Mouse (Mus musculus) embryonic facial prominence, embryonic 13.5 days (tissue): Measurements from ENCODE around the gene Tomm40. TPM values are rescaled to one million over a fixed set of nuclear protein-coding genes. Genes with fewer than 3 reads are reported as not detected.
A peak's percentile ranks its signal among the peaks of the same experiment; 100 is the strongest.

Experiments used
- ATAC-seq: fragments of 200-750 bp; cut with Nextera tagmentation; 2 replicates; pipeline ENCODE4 v1.8.0; 2017; ENCODE audit warnings: low read depth; ENCODE audit not compliant: insufficient number of reproducible peaks, insufficient read depth, low FRiP score, low TSS enrichment
- H3K27ac ChIP-seq: fragments of 300-500 bp; sonication (generic); 2 replicates; pipeline ENCODE4 v1.5.1; 2015; ENCODE audit warnings: moderate library complexity, mild to moderate bottlenecking, inconsistent platforms
- H3K27me3 ChIP-seq: fragments of 300-500 bp; sonication (generic); 2 replicates; pipeline ENCODE4 v1.6.1; 2015; ENCODE audit warnings: mild to moderate bottlenecking, inconsistent platforms
- H3K36me3 ChIP-seq: fragments of 300-500 bp; sonication (generic); 2 replicates; pipeline ENCODE4 v1.6.1; 2015; ENCODE audit warnings: mild to moderate bottlenecking, inconsistent platforms
- H3K4me1 ChIP-seq: fragments of 300-500 bp; sonication (generic); 2 replicates; pipeline ENCODE4 v1.6.1; 2015; ENCODE audit warnings: inconsistent platforms
- H3K4me2 ChIP-seq: fragments of 300-500 bp; sonication (generic); 2 replicates; pipeline ENCODE4 v1.6.1; 2015; ENCODE audit warnings: moderate library complexity, mild to moderate bottlenecking, inconsistent platforms
- H3K4me3 ChIP-seq: fragments of 300-500 bp; sonication (generic); 2 replicates; pipeline ENCODE4 v1.5.1; 2015; ENCODE audit warnings: mild to moderate bottlenecking, inconsistent platforms
- H3K9ac ChIP-seq: fragments of 300-500 bp; sonication (generic); 2 replicates; pipeline ENCODE4 v1.6.1; 2015; ENCODE audit warnings: mild to moderate bottlenecking, inconsistent platforms
- H3K9me3 ChIP-seq: fragments of 300-500 bp; sonication (generic); 2 replicates; pipeline ENCODE4 v1.6.1; 2016; ENCODE audit warnings: inconsistent platforms
- WGBS: fragments of 180-500 bp; shearing (Covaris S2); methylation state at CpG from one replicate; pipeline ENCODE4 v1.1.7; 2015; ENCODE audit warnings: mixed read lengths; 5-methylcytosine and 5-hydroxymethylcytosine counted together
- polyA plus RNA-seq: library from polyadenylated mRNA; unstranded; fragments of >200 nt; fragmentation: Nextera tagmentation; extraction: Ambion mirVana; gene quantifications from 2 replicates; pipeline ENCODE4 v1.2.1, GENCODE M21; 2015

Tomm40 gene
- polyA plus RNA-seq, 1 experiment from 2014 or later: 139 TPM

DNA sequence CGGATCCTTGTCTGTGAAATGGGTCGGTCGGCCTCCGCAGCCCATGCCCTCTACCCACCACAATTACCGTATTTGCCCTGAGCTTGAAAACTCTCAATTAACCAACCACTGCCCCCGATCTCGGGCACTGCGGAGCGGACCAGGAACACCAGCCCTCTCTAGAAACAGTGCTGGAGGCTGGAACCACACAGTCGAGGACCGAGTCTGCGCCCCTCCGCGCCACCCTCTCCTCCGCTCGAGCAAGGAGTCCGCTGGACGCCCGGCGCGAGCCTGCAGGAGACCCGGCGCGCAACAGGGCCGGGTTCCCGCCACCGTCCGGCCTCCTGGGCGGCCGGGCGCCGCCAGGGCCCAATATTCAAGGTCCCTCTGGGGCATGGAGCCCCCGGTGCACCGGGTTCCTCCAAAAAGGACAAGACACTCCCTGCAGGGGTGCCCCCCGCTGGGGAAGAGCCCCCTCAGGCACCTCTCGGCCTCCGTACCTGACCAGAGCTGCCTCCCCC lies 50.7 kb downstream of the Tomm40 start:
- no peaks in the 10 kb centered on the region for H3K9me3 ChIP-seq
- H3K27me3 ChIP-seq: no peaks in the 10 kb centered on the region
- ATAC-seq: no peak; the same call in 1 of the 2 replicates
- H3K4me2 ChIP-seq: peak overlapping the region; percentile 82
- peak overlapping the region; percentile 100 for H3K4me3 ChIP-seq
- under 1% methylated on average over 35 of the region's 37 CpGs for WGBS
- peak overlapping the region; percentile 92 for H3K27ac ChIP-seq
- peaks cover 23% of the 10 kb centered on the region for H3K4me1 ChIP-seq
- peak overlapping the region; percentile 99 for H3K9ac ChIP-seq
- peaks cover 20% of the 10 kb centered on the region for H3K36me3 ChIP-seq

DNA sequence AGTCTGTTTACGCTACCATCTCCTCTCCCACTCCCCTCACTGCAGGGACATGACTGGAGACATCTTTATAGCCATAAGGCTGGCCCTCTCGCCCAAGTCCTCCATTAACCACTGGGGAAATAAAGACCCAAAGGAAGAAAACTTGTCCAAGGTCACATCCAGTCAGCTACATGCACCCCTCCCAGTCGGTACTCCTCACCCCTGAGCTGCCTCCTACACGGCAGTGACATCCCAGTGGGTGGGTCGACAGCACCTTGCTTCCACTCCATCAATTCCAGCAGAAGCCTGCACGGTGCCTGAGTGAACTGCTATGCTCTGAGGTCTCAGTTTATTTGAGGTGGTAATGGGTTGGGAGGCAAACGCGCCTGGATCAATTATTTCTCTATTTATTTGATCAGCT lies 51.3 kb downstream of the Tomm40 start:
- 16% methylated on average over 8 of the region's 8 CpGs for WGBS
- H3K4me2 ChIP-seq: peak overlapping the region; percentile 82
- peaks cover 18% of the 10 kb centered on the region for H3K4me1 ChIP-seq
- no peaks in the 10 kb centered on the region for H3K9me3 ChIP-seq
- ATAC-seq: no peak
- no peaks in the 10 kb centered on the region for H3K27me3 ChIP-seq
- peaks cover 21% of the 10 kb centered on the region for H3K36me3 ChIP-seq
- peak overlapping the region; percentile 100 for H3K4me3 ChIP-seq
- H3K27ac ChIP-seq: no peak overlapping the region
- peak overlapping the region; percentile 99 for H3K9ac ChIP-seq

DNA sequence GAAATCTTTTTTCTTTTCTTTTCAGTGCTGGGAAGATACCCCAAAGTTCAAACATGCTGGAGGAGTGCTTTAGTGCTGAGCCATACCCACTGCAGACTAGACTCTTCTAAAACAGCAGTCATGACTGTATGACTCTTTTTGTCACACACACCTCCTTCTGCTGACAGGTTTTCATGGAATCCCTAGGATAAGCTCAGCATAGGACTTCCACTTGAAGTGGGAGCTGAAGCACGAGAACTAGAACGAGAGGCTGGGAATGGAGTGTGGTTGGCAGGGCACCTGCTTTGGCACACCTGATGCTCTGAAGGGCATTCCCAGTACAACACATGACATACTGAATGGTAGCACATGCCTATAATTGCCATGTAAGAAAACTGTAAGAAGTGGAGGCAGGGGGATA lies 62.6 kb downstream of the Tomm40 start:
- no peaks in the 10 kb centered on the region for H3K9me3 ChIP-seq
- no peak overlapping the region for H3K9ac ChIP-seq
- 97% methylated on average over 2 of the region's 2 CpGs for WGBS
- no peak overlapping the region for H3K27ac ChIP-seq
- ATAC-seq: no peak
- H3K4me3 ChIP-seq: no peak overlapping the region
- H3K27me3 ChIP-seq: no peaks in the 10 kb centered on the region
- H3K4me2 ChIP-seq: no peak overlapping the region
- peaks cover 82% of the 10 kb centered on the region for H3K36me3 ChIP-seq
- H3K4me1 ChIP-seq: no peaks in the 10 kb centered on the region

Other genes with a start within 250 kb of the Tomm40 start
- 2.3 and 2.7 TPM in 2 replicates for gene Bloc1s3, start 207.1 kb downstream of the Tomm40 start, polyA plus RNA-seq
- gene Trappc6a, start 207.0 kb downstream of the Tomm40 start, polyA plus RNA-seq: 60.2 and 64.1 TPM in 2 replicates
- gene Nkpd1, start 197.6 kb downstream of the Tomm40 start, polyA plus RNA-seq: 0.08 and 0.15 TPM in 2 replicates
- gene Ppp1r37, start 152.4 kb downstream of the Tomm40 start, polyA plus RNA-seq: 26.0 and 30.3 TPM in 2 replicates
- 0.67 and 0.83 TPM in 2 replicates for gene Zfp296, start 138.2 kb downstream of the Tomm40 start, polyA plus RNA-seq
- 169 and 174 TPM in 2 replicates for gene Gemin7, start 137.8 kb downstream of the Tomm40 start, polyA plus RNA-seq
- 61.2 and 73.9 TPM in 2 replicates for gene Clasrp, start 111.0 kb downstream of the Tomm40 start, polyA plus RNA-seq
- gene Relb, start 86.0 kb downstream of the Tomm40 start, polyA plus RNA-seq: 7.5 and 10.5 TPM in 2 replicates
- 69.8 and 74.7 TPM in 2 replicates for gene Clptm1, start 50.4 kb downstream of the Tomm40 start, polyA plus RNA-seq
- 11.5 TPM in 1 of 2 replicates, not detected in the other for gene Apoc2, start 37.5 kb downstream of the Tomm40 start, polyA plus RNA-seq
- 0.69 TPM in 1 of 2 replicates, not detected in the other for gene Gm44805, start 34.0 kb downstream of the Tomm40 start, polyA plus RNA-seq
- gene Apoc4, start 34.0 kb downstream of the Tomm40 start, polyA plus RNA-seq: 1.5 TPM in 1 of 2 replicates, not detected in the other
- gene Apoc1, start 22.8 kb downstream of the Tomm40 start, polyA plus RNA-seq: 10.3 and 17.3 TPM in 2 replicates
- 200 and 263 TPM in 2 replicates for gene Apoe, start 16.2 kb downstream of the Tomm40 start, polyA plus RNA-seq
- 82.9 and 87.0 TPM in 2 replicates for gene Nectin2, start 35.0 kb upstream of the Tomm40 start, polyA plus RNA-seq
- 98.1 and 116 TPM in 2 replicates for gene Bcam, start 55.6 kb upstream of the Tomm40 start, polyA plus RNA-seq
- gene Cblc, start 81.4 kb upstream of the Tomm40 start, polyA plus RNA-seq: 8.1 and 10.4 TPM in 2 replicates
- gene Bcl3, start 107.3 kb upstream of the Tomm40 start, polyA plus RNA-seq: 2.2 and 3.6 TPM in 2 replicates
- gene Gm19345, start 136.6 kb upstream of the Tomm40 start, polyA plus RNA-seq: 0.28 and 0.72 TPM in 2 replicates
- gene Ceacam16, start 145.9 kb upstream of the Tomm40 start, polyA plus RNA-seq: not detected in 2 replicates
- gene Ceacam19, start 172.5 kb upstream of the Tomm40 start, polyA plus RNA-seq: 0.25 and 0.48 TPM in 2 replicates
- gene Pvr, start 205.7 kb upstream of the Tomm40 start, polyA plus RNA-seq: 12.0 and 12.9 TPM in 2 replicates
- 0.30 TPM in 1 of 2 replicates, not detected in the other for gene Igsf23, start 235.3 kb upstream of the Tomm40 start, polyA plus RNA-seq
- 0.15 TPM in 1 of 2 replicates, not detected in the other for gene Ceacam20, start 250.0 kb upstream of the Tomm40 start, polyA plus RNA-seq